Mouse (Mus musculus): ENCODE data around the gene Parp16. TPM values are rescaled to one million over a fixed set of nuclear protein-coding genes. Genes with fewer than 3 reads are reported as not detected.
"Not testable (repeated sequence)": the region's sequence is repeated elsewhere in the genome, so short reads cannot be mapped to it uniquely, and the experiment has no call there.

Gene Parp16
- polyA plus RNA-seq, 1 experiment from 2014 or later, result 6.5 TPM

DNA sequence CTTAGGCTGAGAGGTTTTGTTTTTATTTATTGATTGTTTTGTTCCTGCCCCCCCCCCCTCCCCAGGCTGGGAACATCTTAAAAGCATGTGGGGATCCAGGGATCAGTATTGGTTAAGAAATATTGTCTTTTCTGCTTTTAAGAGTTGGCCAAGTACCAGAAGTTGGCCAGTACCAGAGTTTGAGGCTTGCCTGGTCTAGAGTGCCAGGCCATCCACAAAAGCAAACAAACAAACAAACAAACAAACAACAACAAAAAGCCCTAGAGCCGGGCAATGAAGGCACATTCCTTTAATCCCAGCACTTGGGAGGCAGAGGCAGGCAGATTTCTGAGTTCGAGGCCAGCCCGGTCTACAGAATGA is 5.8 kb downstream of the Parp16 start:
- Histone ChIP-seq H3K4me2 (ENCODE audit: low read depth, low read length) (no peak overlapping the region), H3K27me3 (ENCODE audit: control insufficient read depth, insufficient read depth, low read length) (no peaks in the 10 kb centered on the region), H3K9me3 (replicated peaks; ENCODE audit: control insufficient read depth, low read length) (no peaks in the 10 kb centered on the region), H3K4me3 (ENCODE audit: low read length) (no peak overlapping the region), H3K36me3 (ENCODE audit: control insufficient read depth, insufficient read depth) (no peaks in the 10 kb centered on the region), H3K27ac (ENCODE audit: low read length) (peak overlapping the region; percentile 67), H3K9ac (ENCODE audit: low read length) (no peak overlapping the region; the same call in 1 of the 2 replicates), H3K4me1 (ENCODE audit: control insufficient read depth, insufficient read depth, low read length) (peaks cover 6% of the 10 kb centered on the region)
- no peak for ATAC-seq (replicated peaks; ENCODE audit: extremely low read depth, insufficient read depth, low FRiP score)
- 33% methylated on average over 3 of the region's 3 CpGs for WGBS

DNA sequence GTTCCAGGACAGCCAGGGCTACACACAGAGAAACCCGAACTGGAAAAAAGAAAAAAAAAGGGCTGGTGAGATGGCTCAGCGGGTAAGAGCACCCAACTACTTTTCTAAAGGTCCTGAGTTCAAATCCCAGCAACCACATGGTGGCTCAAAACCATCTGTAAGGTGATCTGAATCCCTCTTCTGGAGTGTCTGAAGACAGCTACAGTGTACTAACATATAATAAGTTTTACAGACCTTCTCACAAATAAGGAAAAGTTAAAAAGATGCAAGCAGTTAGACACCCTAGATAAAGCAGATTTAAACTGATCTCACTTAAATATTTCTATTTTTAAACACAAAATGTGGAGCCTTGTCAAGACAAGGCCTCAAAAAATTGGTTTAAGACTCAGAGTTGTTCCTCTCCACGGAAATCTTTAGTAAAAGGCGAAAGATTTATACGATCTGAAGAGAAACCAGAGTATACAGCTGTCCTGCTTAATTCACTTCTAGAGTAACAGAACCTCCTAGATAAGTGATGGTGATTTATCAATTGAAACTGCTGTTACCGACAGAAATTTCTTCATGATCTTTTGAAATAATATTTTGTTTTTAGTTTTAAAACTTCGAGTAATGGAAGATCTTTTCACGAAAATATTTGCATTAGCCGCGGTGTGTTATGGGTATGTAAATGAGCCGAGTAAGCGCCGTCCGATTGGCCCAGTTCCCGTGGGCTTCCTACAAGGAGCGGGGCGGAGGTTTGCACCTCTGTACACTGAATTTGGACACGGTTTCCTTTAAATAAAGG is 6.4 kb downstream of the Parp16 start:
- Histone ChIP-seq H3K27ac (ENCODE audit: low read length) (peak overlapping the region; percentile 77), H3K4me1 (ENCODE audit: control insufficient read depth, insufficient read depth, low read length) (peaks cover 3% of the 10 kb centered on the region), H3K9ac (ENCODE audit: low read length) (peak overlapping the region; percentile 85), H3K4me3 (ENCODE audit: low read length) (peak overlapping the region; percentile 61), H3K36me3 (ENCODE audit: control insufficient read depth, insufficient read depth) (no peaks in the 10 kb centered on the region), H3K9me3 (replicated peaks; ENCODE audit: control insufficient read depth, low read length) (no peaks in the 10 kb centered on the region), H3K27me3 (ENCODE audit: control insufficient read depth, insufficient read depth, low read length) (no peaks in the 10 kb centered on the region), H3K4me2 (ENCODE audit: low read depth, low read length) (peak overlapping the region; percentile 82)
- ATAC-seq (replicated peaks; ENCODE audit: extremely low read depth, insufficient read depth, low FRiP score), result peak; percentile 84
- under 1% methylated on average over 18 of the region's 18 CpGs for WGBS

DNA sequence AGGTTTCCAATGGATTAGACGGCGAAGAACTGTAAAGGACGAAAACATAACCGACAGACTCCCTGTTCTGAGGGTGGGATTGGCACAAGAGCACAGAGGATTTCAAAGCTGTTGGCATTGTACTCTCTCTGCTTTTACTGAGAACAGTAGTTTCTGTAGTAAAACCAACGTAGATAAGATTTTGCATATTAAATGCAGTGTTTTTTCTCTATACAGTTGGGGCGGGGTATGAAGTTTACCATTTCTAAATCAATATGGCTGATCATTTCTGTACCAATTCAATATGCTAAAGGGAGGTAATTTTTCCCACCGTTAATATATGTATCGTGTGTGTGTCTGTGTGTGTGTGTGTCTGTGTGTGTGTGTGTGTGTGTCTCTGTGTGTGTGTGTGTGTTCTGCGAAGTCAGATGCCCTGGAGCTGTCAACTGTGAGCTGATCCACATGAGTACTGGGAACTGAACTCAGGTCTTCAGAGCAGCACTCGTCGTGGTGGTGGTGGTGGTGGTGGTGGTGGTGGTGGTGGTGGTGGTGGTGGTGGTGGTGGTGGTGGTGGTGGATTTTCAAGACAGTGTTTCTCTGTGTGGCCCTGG is 7.1 kb downstream of the Parp16 start:
- Histone ChIP-seq H3K9me3 (replicated peaks; ENCODE audit: control insufficient read depth, low read length) (peaks cover 3% of the 10 kb centered on the region; the same call in 1 of the 2 replicates), H3K4me3 (ENCODE audit: low read length) (peak overlapping the region; percentile 61), H3K36me3 (ENCODE audit: control insufficient read depth, insufficient read depth) (no peaks in the 10 kb centered on the region), H3K27ac (ENCODE audit: low read length) (peak overlapping the region; percentile 77), H3K4me2 (ENCODE audit: low read depth, low read length) (peak overlapping the region; percentile 82), H3K4me1 (ENCODE audit: control insufficient read depth, insufficient read depth, low read length) (peaks cover under 1% of the 10 kb centered on the region; the same call in 1 of the 2 replicates), H3K27me3 (ENCODE audit: control insufficient read depth, insufficient read depth, low read length) (no peaks in the 10 kb centered on the region), H3K9ac (ENCODE audit: low read length) (peak overlapping the region; percentile 85)
- 29% methylated on average over 11 of the region's 11 CpGs for WGBS
- ATAC-seq (replicated peaks; ENCODE audit: extremely low read depth, insufficient read depth, low FRiP score), result no peak; the same call in 1 of the 2 replicates

GRCm38 (mm10) chr9:65205049-65205815 is 10.1 kb downstream of the Parp16 start:
- no peak overlapping the region for H3K4me2 ChIP-seq (ENCODE audit: low read depth, low read length)
- H3K4me1 ChIP-seq (ENCODE audit: control insufficient read depth, insufficient read depth, low read length), result no peaks in the 10 kb centered on the region
- no peak overlapping the region for H3K27ac ChIP-seq (ENCODE audit: low read length)
- WGBS, result 58% methylated on average over 11 of the region's 11 CpGs
- no peaks in the 10 kb centered on the region for H3K27me3 ChIP-seq (ENCODE audit: control insufficient read depth, insufficient read depth, low read length)
- no peak overlapping the region for H3K9ac ChIP-seq (ENCODE audit: low read length)
- no peaks in the 10 kb centered on the region for H3K36me3 ChIP-seq (ENCODE audit: control insufficient read depth, insufficient read depth)
- H3K4me3 ChIP-seq (ENCODE audit: low read length), result no peak overlapping the region
- peaks cover 3% of the 10 kb centered on the region; the same call in 1 of the 2 replicates for H3K9me3 ChIP-seq (replicated peaks; ENCODE audit: control insufficient read depth, low read length)
- ATAC-seq (replicated peaks; ENCODE audit: extremely low read depth, insufficient read depth, low FRiP score), result no peak

DNA sequence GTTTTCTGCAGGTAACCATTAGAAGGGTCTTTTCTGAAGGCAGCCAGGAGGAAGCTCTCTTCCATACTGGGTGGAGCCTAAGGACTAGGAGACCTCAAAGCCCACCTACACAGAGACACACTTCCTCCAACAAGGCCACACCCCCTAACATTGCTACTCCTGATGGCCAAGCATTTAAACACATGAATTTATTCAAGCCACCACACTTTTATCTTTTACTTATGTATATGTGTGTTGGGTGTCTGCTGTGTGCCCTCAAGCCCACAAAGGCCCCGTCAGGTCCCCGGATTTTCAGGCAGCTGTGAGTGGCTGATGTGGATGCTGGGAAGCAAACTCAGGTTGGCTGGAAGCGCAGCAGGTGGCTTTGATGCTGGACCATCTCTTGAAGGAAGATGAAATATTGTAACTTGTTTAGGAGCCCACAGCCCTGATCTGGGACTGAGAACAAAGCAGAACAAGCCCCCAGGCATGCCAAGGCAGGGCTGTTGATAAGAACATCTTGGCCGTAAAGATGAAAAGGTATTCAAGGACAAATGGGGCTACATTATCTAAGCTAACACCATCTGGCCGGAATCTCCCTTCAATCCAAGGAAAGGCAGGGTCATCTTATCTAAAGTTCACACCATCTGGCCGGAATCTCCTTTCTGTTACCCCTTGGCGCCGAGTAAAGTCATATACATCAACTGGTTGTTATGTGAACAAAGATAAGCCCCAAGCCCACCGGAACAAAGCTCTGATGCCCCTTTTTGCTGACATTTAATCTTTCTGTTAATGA is 12.1 kb downstream of the Parp16 start:
- not testable (repeated sequence) for H3K4me2 ChIP-seq (ENCODE audit: low read depth, low read length); ATAC-seq (replicated peaks; ENCODE audit: extremely low read depth, insufficient read depth, low FRiP score); H3K27ac ChIP-seq (ENCODE audit: low read length); H3K9me3 ChIP-seq (replicated peaks; ENCODE audit: control insufficient read depth, low read length); H3K9ac ChIP-seq (ENCODE audit: low read length); H3K36me3 ChIP-seq (ENCODE audit: control insufficient read depth, insufficient read depth); H3K27me3 ChIP-seq (ENCODE audit: control insufficient read depth, insufficient read depth, low read length); H3K4me1 ChIP-seq (ENCODE audit: control insufficient read depth, insufficient read depth, low read length); H3K4me3 ChIP-seq (ENCODE audit: low read length)
- WGBS, result 76% methylated on average over 9 of the region's 9 CpGs

DNA sequence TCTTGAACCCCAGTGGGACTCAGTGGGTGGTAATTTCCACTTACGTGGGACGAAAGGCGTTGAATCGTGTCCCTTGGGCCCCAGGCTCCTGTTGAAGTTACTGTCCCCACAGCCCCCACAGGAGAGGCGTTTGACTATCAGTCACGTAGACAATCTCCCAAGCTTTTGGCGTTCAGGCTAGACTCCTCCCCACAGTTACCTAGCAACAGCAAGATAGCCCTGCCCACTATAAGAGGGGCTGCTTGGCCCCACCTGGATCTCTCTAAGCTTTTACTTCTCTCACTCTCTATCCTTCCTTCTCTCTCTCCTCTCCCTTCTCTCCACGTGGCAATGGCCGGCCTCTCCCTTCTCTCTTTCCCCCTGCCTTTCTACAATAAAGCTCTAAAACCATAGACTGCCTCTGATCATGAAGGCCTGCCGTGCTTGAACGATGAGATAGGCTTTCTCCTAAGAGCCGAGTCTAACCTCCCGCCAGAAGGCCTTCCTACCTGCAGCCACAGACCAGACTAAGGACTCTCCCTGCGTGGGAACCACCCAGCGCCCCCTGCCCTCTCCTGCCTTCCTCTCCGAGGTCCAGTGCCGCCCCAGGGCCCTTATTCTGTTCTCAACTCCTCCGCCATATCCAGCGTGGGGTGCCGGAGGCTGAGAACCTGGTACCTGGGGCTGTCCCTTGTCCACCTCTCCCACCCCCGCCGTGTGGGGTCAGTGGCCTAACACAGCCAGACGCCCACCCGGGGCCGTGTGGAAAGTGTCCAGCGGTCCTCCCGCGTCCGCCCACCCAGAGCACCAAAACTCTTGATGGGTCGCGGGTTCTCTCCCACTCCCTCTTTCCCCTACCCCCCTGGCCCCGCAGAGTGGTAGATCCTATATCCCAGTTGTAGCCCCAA is 13.4 kb downstream of the Parp16 start:
- H3K4me3 ChIP-seq (ENCODE audit: low read length), result no peak overlapping the region
- no peaks in the 10 kb centered on the region for H3K36me3 ChIP-seq (ENCODE audit: control insufficient read depth, insufficient read depth)
- no peaks in the 10 kb centered on the region for H3K4me1 ChIP-seq (ENCODE audit: control insufficient read depth, insufficient read depth, low read length)
- no peak overlapping the region for H3K9ac ChIP-seq (ENCODE audit: low read length)
- H3K27ac ChIP-seq (ENCODE audit: low read length), result no peak overlapping the region
- 85% methylated on average over 32 of the region's 32 CpGs for WGBS
- no peaks in the 10 kb centered on the region for H3K27me3 ChIP-seq (ENCODE audit: control insufficient read depth, insufficient read depth, low read length)
- peaks cover 3% of the 10 kb centered on the region; the same call in 1 of the 2 replicates for H3K9me3 ChIP-seq (replicated peaks; ENCODE audit: control insufficient read depth, low read length)
- no peak overlapping the region for H3K4me2 ChIP-seq (ENCODE audit: low read depth, low read length)
- ATAC-seq (replicated peaks; ENCODE audit: extremely low read depth, insufficient read depth, low FRiP score), result no peak

GRCm38 (mm10) chr9:65211598-65211997 is 16.4 kb downstream of the Parp16 start:
- Histone ChIP-seq H3K4me3 (ENCODE audit: low read length) (no peak overlapping the region), H3K4me1 (ENCODE audit: control insufficient read depth, insufficient read depth, low read length) (peaks cover 5% of the 10 kb centered on the region), H3K9ac (ENCODE audit: low read length) (no peak overlapping the region), H3K9me3 (replicated peaks; ENCODE audit: control insufficient read depth, low read length) (peaks cover 3% of the 10 kb centered on the region; the same call in 1 of the 2 replicates), H3K36me3 (ENCODE audit: control insufficient read depth, insufficient read depth) (no peaks in the 10 kb centered on the region), H3K4me2 (ENCODE audit: low read depth, low read length) (no peak overlapping the region), H3K27ac (ENCODE audit: low read length) (no peak overlapping the region), H3K27me3 (ENCODE audit: control insufficient read depth, insufficient read depth, low read length) (no peaks in the 10 kb centered on the region)
- no peak for ATAC-seq (replicated peaks; ENCODE audit: extremely low read depth, insufficient read depth, low FRiP score)
- WGBS, result 53% methylated on average over 1 of the region's 1 CpGs

GRCm38 (mm10) chr9:65214425-65214777 is 19.2 kb downstream of the Parp16 start:
- Histone ChIP-seq H3K4me3 (ENCODE audit: low read length) (peak overlapping the region; percentile 77), H3K9ac (ENCODE audit: low read length) (peak overlapping the region; percentile 91), H3K4me2 (ENCODE audit: low read depth, low read length) (peak overlapping the region; percentile 97), H3K27ac (ENCODE audit: low read length) (peak overlapping the region; percentile 77), H3K27me3 (ENCODE audit: control insufficient read depth, insufficient read depth, low read length) (no peaks in the 10 kb centered on the region), H3K9me3 (replicated peaks; ENCODE audit: control insufficient read depth, low read length) (no peaks in the 10 kb centered on the region), H3K4me1 (ENCODE audit: control insufficient read depth, insufficient read depth, low read length) (peaks cover 11% of the 10 kb centered on the region), H3K36me3 (ENCODE audit: control insufficient read depth, insufficient read depth) (no peaks in the 10 kb centered on the region)
- 0 out of 2 replicates have a peak, but pooled peaks have one; percentile 1 for ATAC-seq (replicated peaks; ENCODE audit: extremely low read depth, insufficient read depth, low FRiP score)
- 14% methylated on average over 10 of the region's 10 CpGs for WGBS

Measured in heart, embryonic 16.5 days (tissue).